Mouse (Mus musculus) heart, postnatal 0 days (tissue): ENCODE data around the gene Wnt7b. TPM values are rescaled to one million over a fixed set of nuclear protein-coding genes. Genes with fewer than 3 reads are reported as not detected.

Experiments used
- ATAC-seq: fragments of 200-750 bp; cut with Nextera tagmentation; 2 replicates; pipeline ENCODE4 v1.8.0; 2017; ENCODE audit warnings: low read depth, moderate number of reproducible peaks, moderate library complexity; ENCODE audit not compliant: insufficient read depth
- DNase-seq: peaks from one replicate; pipeline ENCODE4 v3.0.0-alpha.2; 2016; ENCODE audit warnings: low spot score
- H3K27ac ChIP-seq: fragments of 300-500 bp; sonication (generic); 2 replicates; pipeline ENCODE4 v1.5.1; 2014; ENCODE audit warnings: low read depth, mild to moderate bottlenecking
- H3K27me3 ChIP-seq: fragments of 300-500 bp; sonication (generic); 2 replicates; pipeline ENCODE4 v1.6.1; 2014; ENCODE audit warnings: low read length, mixed read lengths; ENCODE audit not compliant: control insufficient read depth, insufficient read depth
- H3K36me3 ChIP-seq: fragments of 300-500 bp; sonication (generic); replicated peaks from 2 replicates; pipeline ENCODE4 v1.6.1; 2014; ENCODE audit warnings: low read length, mixed read lengths; ENCODE audit not compliant: control insufficient read depth, insufficient read depth
- H3K4me1 ChIP-seq: fragments of 300-500 bp; sonication (generic); 2 replicates; pipeline ENCODE4 v1.6.1; 2014; ENCODE audit warnings: antibody characterized with exemption; ENCODE audit not compliant: control insufficient read depth, insufficient read depth
- H3K4me2 ChIP-seq: fragments of 300-500 bp; sonication (generic); 2 replicates; pipeline ENCODE4 v1.6.1; 2014; ENCODE audit warnings: low read depth, mild to moderate bottlenecking, low read length, moderate library complexity
- H3K4me3 ChIP-seq: fragments of 300-500 bp; sonication (generic); 2 replicates; pipeline ENCODE4 v1.5.1; 2014; ENCODE audit warnings: low read depth, low read length
- H3K9ac ChIP-seq: fragments of 300-500 bp; sonication (generic); replicated peaks from 2 replicates; pipeline ENCODE4 v1.6.1; 2014; ENCODE audit warnings: low read depth, low read length, mixed read lengths
- H3K9me3 ChIP-seq: fragments of 300-500 bp; sonication (generic); replicated peaks from 2 replicates; pipeline ENCODE4 v1.6.1; 2016; ENCODE audit warnings: low read length; ENCODE audit not compliant: control insufficient read depth
- CTCF ChIP-seq: IDR thresholded peaks from 2 replicates; pipeline ENCODE4 v1.5.1; 2016; ENCODE audit warnings: antibody characterized with exemption, control low read depth, low read depth
- EP300 ChIP-seq: IDR thresholded peaks from 2 replicates; pipeline ENCODE4 v1.6.1; 2016; ENCODE audit warnings: antibody characterized with exemption, low read depth
- WGBS: fragments of 180-500 bp; shearing (Covaris S2); extraction: QIAGEN DNeasy Blood & Tissue Kit; methylation state at CpG from one replicate; pipeline ENCODE4 v1.1.7; 2014; 5-methylcytosine and 5-hydroxymethylcytosine counted together
- polyA plus RNA-seq: library from polyadenylated mRNA; unstranded; fragments of >200 nt; fragmentation: Nextera tagmentation; extraction: Ambion mirVana; gene quantifications from 2 replicates; pipeline ENCODE4 v1.2.1, GENCODE M21; 2015
- total RNA-seq: library from RNA; depleted of rRNA; stranded (reverse); fragments of >200 nt; gene quantifications from 2 replicates; pipeline ENCODE4 v1.2.3, GENCODE M21; 2014; ENCODE audit warnings: low replicate concordance

The Wnt7b gene
- total and polyA plus RNA-seq, 2 experiments from 2014 or later: 0.10 to 2.6 TPM

- H3K4me3 ChIP-seq: no peak overlapping the region
- no peaks in the 10 kb centered on the region for H3K9me3 ChIP-seq
- no peaks in the 10 kb centered on the region for H3K4me1 ChIP-seq
- WGBS: 45% methylated on average over 4 of the region's 4 CpGs
- no peak overlapping the region for H3K9ac ChIP-seq
- ATAC-seq (no peak), DNase-seq (no peak)
- no peak overlapping the region for H3K4me2 ChIP-seq
- H3K36me3 ChIP-seq: no peaks in the 10 kb centered on the region
- TF ChIP-seq CTCF (no peak), EP300 (no peak)
- H3K27ac ChIP-seq: no peak overlapping the region
- no peaks in the 10 kb centered on the region for H3K27me3 ChIP-seq
Measured at GRCm38 (mm10) chr15:85592674-85593073, 10.4 kb upstream of the Wnt7b start.

- ATAC-seq: no peak
- TF ChIP-seq CTCF (peak; percentile 4; the same call in 1 of the 2 replicates), EP300 (no peak)
Measured at GRCm38 (mm10) chr15:85590831-85591230, 8.6 kb upstream of the Wnt7b start.

GRCm38 (mm10) chr15:85583504-85583903 lies 1.2 kb upstream of the Wnt7b start:
- Histone ChIP-seq H3K27me3 (peaks cover 66% of the 10 kb centered on the region), H3K4me3 (no peak overlapping the region), H3K4me1 (peaks cover 9% of the 10 kb centered on the region; the same call in 1 of the 2 replicates), H3K4me2 (no peak overlapping the region), H3K27ac (no peak overlapping the region), H3K36me3 (no peaks in the 10 kb centered on the region), H3K9ac (no peak overlapping the region), H3K9me3 (no peaks in the 10 kb centered on the region)
- TF ChIP-seq EP300: no peak
- peak; percentile 74 for TF ChIP-seq CTCF
- ATAC-seq: peak; percentile 80
- peak; percentile 40 for DNase-seq
- 6% methylated on average over 11 of the region's 11 CpGs for WGBS

More at GRCm38 (mm10) chr15:85590831-85591230, 8.6 kb upstream of the Wnt7b start:
- no peaks in the 10 kb centered on the region for H3K36me3 ChIP-seq
- H3K4me2 ChIP-seq: no peak overlapping the region
- 82% methylated on average over 10 of the region's 10 CpGs for WGBS
- DNase-seq: no peak
- peaks cover 9% of the 10 kb centered on the region; the same call in 1 of the 2 replicates for H3K27me3 ChIP-seq
- no peaks in the 10 kb centered on the region for H3K4me1 ChIP-seq
- H3K4me3 ChIP-seq: no peak overlapping the region
- no peak overlapping the region for H3K27ac ChIP-seq
- no peak overlapping the region for H3K9ac ChIP-seq
- H3K9me3 ChIP-seq: no peaks in the 10 kb centered on the region

GRCm38 (mm10) chr15:85583024-85583423 lies 751 bp upstream of the Wnt7b start:
- peak; percentile 85 for ATAC-seq
- Histone ChIP-seq H3K27me3 (peaks cover 71% of the 10 kb centered on the region), H3K36me3 (no peaks in the 10 kb centered on the region), H3K4me3 (no peak overlapping the region), H3K9ac (no peak overlapping the region), H3K4me1 (peaks cover 9% of the 10 kb centered on the region; the same call in 1 of the 2 replicates), H3K9me3 (no peaks in the 10 kb centered on the region), H3K27ac (no peak overlapping the region), H3K4me2 (no peak overlapping the region)
- peak; percentile 75 for DNase-seq
- 2% methylated on average over 8 of the region's 8 CpGs for WGBS
- TF ChIP-seq EP300 (no peak), CTCF (peak; percentile 98)

GRCm38 (mm10) chr15:85581563-85582064 lies 659 bp downstream of the Wnt7b start:
- H3K9ac ChIP-seq: no peak overlapping the region
- H3K9me3 ChIP-seq: no peaks in the 10 kb centered on the region
- H3K4me2 ChIP-seq: peak overlapping the region; percentile 81
- H3K27me3 ChIP-seq: peaks cover 78% of the 10 kb centered on the region
- H3K4me3 ChIP-seq: peak overlapping the region; percentile 57
- peaks cover 9% of the 10 kb centered on the region; the same call in 1 of the 2 replicates for H3K4me1 ChIP-seq
- 1% methylated on average over 39 of the region's 67 CpGs for WGBS
- TF ChIP-seq CTCF (no peak), EP300 (no peak)
- ATAC-seq (no peak), DNase-seq (no peak)
- no peak overlapping the region for H3K27ac ChIP-seq
- H3K36me3 ChIP-seq: no peaks in the 10 kb centered on the region
